Mouse (Mus musculus): Measurements from ENCODE around the gene Elof1. TPM values are rescaled to one million over a fixed set of nuclear protein-coding genes. Genes with fewer than 3 reads are reported as not detected.

Elof1 gene
- total RNA-seq, 2 experiments from 2014 or later = 39.5 to 41.5 TPM

Small RNA genes lying within 50 kb of the gene (microRNA-seq; reads per million reads assigned to microRNA genes)
- 0.48 to 0.54 reads per million in 2 experiments for gene Mir7084

Other genes with a start within 250 kb of the Elof1 start
- gene Rab3d, start 199.0 kb downstream of the Elof1 start, total RNA-seq (2021) = 1 to 10 TPM; 8.2 to 9.7 TPM
- gene Ccdc159, start 189.7 kb downstream of the Elof1 start, total RNA-seq (2021) = 1 to 10 TPM; 1.1 to 1.6 TPM
- 10 to 100 TPM; 22.7 to 27.6 TPM for gene Tmem205, start 189.6 kb downstream of the Elof1 start, total RNA-seq (2021)
- gene Plppr2, start 180.1 kb downstream of the Elof1 start, total RNA-seq (2021) = 1 to 10 TPM; 1.8 to 2.0 TPM
- 1 to 10 TPM; 6.1 to 7.0 TPM for gene Swsap1, start 161.4 kb downstream of the Elof1 start, total RNA-seq (2021)
- gene Epor, start 153.7 kb downstream of the Elof1 start, total RNA-seq (2021) = 1 to 10 TPM; 1.6 to 2.5 TPM
- gene Rgl3, start 127.7 kb downstream of the Elof1 start, total RNA-seq (2021) = 1 to 10 TPM; 1.0 to 1.3 TPM
- gene Ccdc151, start 114.5 kb downstream of the Elof1 start, total RNA-seq (2021) = under 1 TPM in 1 of 2 experiments, not detected in 1; 0.17 TPM
- gene Prkcsh, start 114.4 kb downstream of the Elof1 start, total RNA-seq (2021) = 10 to 100 TPM; 66.5 to 66.7 TPM
- 1 to 10 TPM in 1 of 2 experiments, under 1 TPM in 1; 0.12 to 1.1 TPM for gene Elavl3, start 65.1 kb downstream of the Elof1 start, total RNA-seq (2021)
- gene Gm49318, start 45.9 kb downstream of the Elof1 start, total RNA-seq (2021) = not detected
- 1 to 10 TPM; 5.3 to 6.4 TPM for gene Zfp653, start 45.8 kb downstream of the Elof1 start, total RNA-seq (2021)
- gene Ecsit, start 31.7 kb downstream of the Elof1 start, total RNA-seq (2021) = 10 to 100 TPM; 91.7 to 91.8 TPM
- gene Cnn1, start 18.0 kb downstream of the Elof1 start, total RNA-seq (2021) = 1 to 10 TPM; 5.4 to 9.5 TPM
- 1 to 10 TPM; 2.2 to 2.6 TPM for gene Acp5, start 18.5 kb upstream of the Elof1 start, total RNA-seq (2021)
- 10 to 100 TPM; 42.8 to 44.2 TPM for gene Pigyl, start 39.7 kb upstream of the Elof1 start, total RNA-seq (2021)
- under 1 TPM; 0.17 to 0.27 TPM for gene Zfp872, start 70.9 kb upstream of the Elof1 start, total RNA-seq (2021)
- gene Zfp809, start 108.5 kb upstream of the Elof1 start, total RNA-seq (2021) = 10 to 100 TPM; 40.2 to 40.8 TPM
- 1 to 10 TPM in 1 of 2 experiments, under 1 TPM in 1; 0.60 to 1.0 TPM for gene Zfp599, start 142.7 kb upstream of the Elof1 start, total RNA-seq (2021)
- 1 to 10 TPM; 7.1 to 8.9 TPM for gene Zfp810, start 190.5 kb upstream of the Elof1 start, total RNA-seq (2021)

Data from heart, postnatal 14 days (tissue).